Mouse (Mus musculus) forebrain, postnatal 0 days (tissue): ENCODE data around the gene Dnajc15. TPM values are rescaled to one million over a fixed set of nuclear protein-coding genes. Genes with fewer than 3 reads are reported as not detected.

Source experiments
- ATAC-seq: fragments of 200-750 bp; cut with Nextera tagmentation; 2 replicates; pipeline ENCODE4 v1.8.0; 2017; ENCODE audit warnings: mild to moderate bottlenecking, moderate library complexity
- DNase-seq: peaks from one replicate; pipeline ENCODE4 v3.0.0-alpha.2; 2015
- H3K27ac ChIP-seq: fragments of 300-500 bp; sonication (generic); 2 replicates; pipeline ENCODE4 v1.5.1; 2014; ENCODE audit warnings: low read depth, mild to moderate bottlenecking, antibody characterized with exemption, low read length, moderate library complexity, mixed read lengths
- H3K27me3 ChIP-seq: fragments of 300-500 bp; sonication (generic); 2 replicates; pipeline ENCODE4 v1.6.1; 2014; ENCODE audit warnings: mild to moderate bottlenecking, low read length, mixed read lengths; ENCODE audit not compliant: insufficient read depth
- H3K36me3 ChIP-seq: fragments of 300-500 bp; sonication (generic); 2 replicates; pipeline ENCODE4 v1.6.1; 2014; ENCODE audit warnings: mild to moderate bottlenecking, moderate library complexity; ENCODE audit not compliant: insufficient read depth
- H3K4me1 ChIP-seq: fragments of 300-500 bp; sonication (generic); 2 replicates; pipeline ENCODE4 v1.6.1; 2014; ENCODE audit warnings: antibody characterized with exemption; ENCODE audit not compliant: insufficient read depth
- H3K4me2 ChIP-seq: fragments of 300-500 bp; sonication (generic); 2 replicates; pipeline ENCODE4 v1.6.1; 2014; ENCODE audit warnings: low read depth, mild to moderate bottlenecking, moderate library complexity
- H3K4me3 ChIP-seq: fragments of 300-500 bp; sonication (generic); 2 replicates; pipeline ENCODE4 v1.5.1; 2014; ENCODE audit warnings: low read depth, low read length, mixed read lengths
- H3K9ac ChIP-seq: fragments of 300-500 bp; sonication (generic); 2 replicates; pipeline ENCODE4 v1.6.1; 2014; ENCODE audit warnings: mild to moderate bottlenecking
- H3K9me3 ChIP-seq: fragments of 300-500 bp; sonication (generic); 2 replicates; pipeline ENCODE4 v1.6.1; 2016; ENCODE audit warnings: low read length
- CTCF ChIP-seq: sonication (generic); IDR thresholded peaks from 2 replicates; pipeline ENCODE4 v1.5.1; 2016; ENCODE audit warnings: antibody characterized with exemption, control low read depth, low read depth
- WGBS: fragments of 180-500 bp; shearing (Covaris S2); extraction: QIAGEN DNeasy Blood & Tissue Kit; methylation state at CpG from one replicate; pipeline ENCODE4 v1.1.7; 2014; 5-methylcytosine and 5-hydroxymethylcytosine counted together
- polyA plus RNA-seq: library from polyadenylated mRNA; unstranded; fragments of >200 nt; fragmentation: Nextera tagmentation; extraction: Ambion mirVana; gene quantifications from 2 replicates; pipeline ENCODE4 v1.2.1, GENCODE M21; 2015
- total RNA-seq: library from RNA; depleted of rRNA; stranded (reverse); fragments of >200 nt; gene quantifications from 2 replicates; pipeline ENCODE4 v1.2.3, GENCODE M21; 2014

Gene Dnajc15
- total and polyA plus RNA-seq, 2 experiments from 2014 or later, result 12.4 to 77.7 TPM

- Histone ChIP-seq H3K36me3 (no peaks in the 10 kb centered on the region), H3K4me1 (no peaks in the 10 kb centered on the region), H3K27ac (no peak overlapping the region), H3K27me3 (no peaks in the 10 kb centered on the region), H3K4me2 (no peak overlapping the region), H3K9ac (no peak overlapping the region), H3K4me3 (no peak overlapping the region), H3K9me3 (no peaks in the 10 kb centered on the region)
- no peak for DNase-seq
- no peak for TF ChIP-seq CTCF
- WGBS, result 94% methylated on average over 1 of the region's 1 CpGs
- ATAC-seq, result no peak
These were observed 29.4 kb downstream of the Dnajc15 start for GRCm38 (mm10) chr14:77845479-77845878.

- H3K4me3 ChIP-seq, result no peak overlapping the region
- H3K4me2 ChIP-seq, result no peak overlapping the region
- H3K36me3 ChIP-seq, result no peaks in the 10 kb centered on the region
- TF ChIP-seq CTCF, result no peak
- WGBS, result 78% methylated on average over 6 of the region's 6 CpGs
- no peak for ATAC-seq
- no peaks in the 10 kb centered on the region for H3K27me3 ChIP-seq
- H3K4me1 ChIP-seq, result no peaks in the 10 kb centered on the region
- no peaks in the 10 kb centered on the region for H3K9me3 ChIP-seq
- H3K27ac ChIP-seq, result no peak overlapping the region
- DNase-seq, result no peak
- no peak overlapping the region for H3K9ac ChIP-seq
These were observed 34.4 kb downstream of the Dnajc15 start for GRCm38 (mm10) chr14:77840574-77840973.

GRCm38 (mm10) chr14:77840078-77840477 is 34.8 kb downstream of the Dnajc15 start:
- WGBS, result 82% methylated on average over 2 of the region's 2 CpGs
- Histone ChIP-seq H3K4me1 (no peaks in the 10 kb centered on the region), H3K36me3 (no peaks in the 10 kb centered on the region), H3K27me3 (no peaks in the 10 kb centered on the region), H3K4me2 (no peak overlapping the region), H3K9me3 (no peaks in the 10 kb centered on the region), H3K27ac (no peak overlapping the region), H3K9ac (no peak overlapping the region), H3K4me3 (no peak overlapping the region)
- DNase-seq (peak; percentile 35), ATAC-seq (no peak)
- TF ChIP-seq CTCF, result no peak; the same call in 1 of the 2 replicates

- H3K4me3 ChIP-seq, result no peak overlapping the region
- no peak overlapping the region for H3K4me2 ChIP-seq
- ATAC-seq (no peak), DNase-seq (no peak)
- H3K27ac ChIP-seq, result no peak overlapping the region
- H3K9me3 ChIP-seq, result no peaks in the 10 kb centered on the region
- H3K9ac ChIP-seq, result no peak overlapping the region
- WGBS, result 91% methylated on average over 2 of the region's 2 CpGs
- no peaks in the 10 kb centered on the region for H3K4me1 ChIP-seq
- H3K27me3 ChIP-seq, result no peaks in the 10 kb centered on the region
- H3K36me3 ChIP-seq, result no peaks in the 10 kb centered on the region
- no peak for TF ChIP-seq CTCF
These were observed 38.1 kb downstream of the Dnajc15 start for GRCm38 (mm10) chr14:77836794-77837193.

- no peaks in the 10 kb centered on the region for H3K27me3 ChIP-seq
- H3K4me1 ChIP-seq, result no peaks in the 10 kb centered on the region
- no peak overlapping the region for H3K4me2 ChIP-seq
- no peak for TF ChIP-seq CTCF
- no peak overlapping the region for H3K27ac ChIP-seq
- no peaks in the 10 kb centered on the region for H3K36me3 ChIP-seq
- no peak for DNase-seq
- no peaks in the 10 kb centered on the region for H3K9me3 ChIP-seq
- ATAC-seq, result no peak
- H3K9ac ChIP-seq, result no peak overlapping the region
- H3K4me3 ChIP-seq, result no peak overlapping the region
These were observed 42.6 kb downstream of the Dnajc15 start for GRCm38 (mm10) chr14:77832359-77832758.

- Histone ChIP-seq H3K27me3 (no peaks in the 10 kb centered on the region), H3K4me1 (no peaks in the 10 kb centered on the region), H3K27ac (no peak overlapping the region), H3K9me3 (no peaks in the 10 kb centered on the region), H3K9ac (no peak overlapping the region), H3K4me2 (no peak overlapping the region), H3K36me3 (no peaks in the 10 kb centered on the region), H3K4me3 (no peak overlapping the region)
- DNase-seq (no peak), ATAC-seq (no peak)
- TF ChIP-seq CTCF, result no peak
- whole genome bisulfite sequencing, result 93% methylated on average over 4 of the region's 4 CpGs
These were observed 43.0 kb downstream of the Dnajc15 start for GRCm38 (mm10) chr14:77831936-77832335.

- no peaks in the 10 kb centered on the region for H3K9me3 ChIP-seq
- no peak for TF ChIP-seq CTCF
- DNase-seq (no peak), ATAC-seq (no peak)
- no peaks in the 10 kb centered on the region for H3K27me3 ChIP-seq
- H3K4me3 ChIP-seq, result no peak overlapping the region
- H3K4me2 ChIP-seq, result no peak overlapping the region
- no peaks in the 10 kb centered on the region for H3K4me1 ChIP-seq
- 92% methylated on average over 4 of the region's 4 CpGs for whole genome bisulfite sequencing
- H3K9ac ChIP-seq, result no peak overlapping the region
- no peaks in the 10 kb centered on the region for H3K36me3 ChIP-seq
- no peak overlapping the region for H3K27ac ChIP-seq
These were observed 45.3 kb downstream of the Dnajc15 start for GRCm38 (mm10) chr14:77829673-77830072.

GRCm38 (mm10) chr14:77825891-77826290 is 49.0 kb downstream of the Dnajc15 start:
- ATAC-seq (no peak), DNase-seq (no peak)
- 52% methylated on average over 3 of the region's 3 CpGs for WGBS
- Histone ChIP-seq H3K4me1 (no peaks in the 10 kb centered on the region), H3K36me3 (no peaks in the 10 kb centered on the region), H3K9ac (no peak overlapping the region), H3K27ac (no peak overlapping the region), H3K27me3 (no peaks in the 10 kb centered on the region), H3K4me3 (no peak overlapping the region), H3K4me2 (no peak overlapping the region), H3K9me3 (no peaks in the 10 kb centered on the region)
- no peak for TF ChIP-seq CTCF
